ENCODE assay signal across 27 mouse cellular contexts in genomic region chr16:7164153-7164737, GRCm38 (mm10).
DNase-seq lines count a peak whose midpoint lies in the region; ATAC-seq and TF ChIP-seq lines count a peak whose summit lies in the region.
"Had no signal": no experiment of that assay in that cellular context is flagged by ENCODE, and none has a peak within 500 bp of the region (broad histone marks: within the 10 kb centered on the region; RNA-seq: fewer than 3 reads in every experiment).

No protein-coding gene starts in this region.

- no peak overlapping the region for H3K27ac ChIP-seq in forebrain, embryonic 11.5 days (ENCODE audit: low read depth, low read length)
- H3K27ac ChIP-seq in forebrain, postnatal 0 days (ENCODE audit: low read depth, low read length), result no peak overlapping the region
- H3K27ac ChIP-seq in midbrain, embryonic 12.5 days (replicated peaks), result peak overlapping the region; percentile 60
- H3K27ac ChIP-seq in midbrain, embryonic 10.5 days (replicated peaks), result no peak overlapping the region
- H3K27ac ChIP-seq in midbrain, embryonic 14.5 days (replicated peaks; ENCODE audit: low read depth, low read length), result peak overlapping the region; percentile 61
- no peak overlapping the region for H3K27ac ChIP-seq in intestine, embryonic 16.5 days (ENCODE audit: low read length)
- H3K27ac ChIP-seq: embryonic facial prominence, embryonic 15.5 days; heart, embryonic 10.5 days; liver, embryonic 12.5 days; neural tube, embryonic 12.5 days; stomach, embryonic 15.5 days had no signal

- no peak for TF ChIP-seq POLR2A in lung, adult 2 months (IDR thresholded peaks at IDR 0.05; ENCODE audit: borderline replicate concordance, extremely low read depth, low read depth, low read length)

- H3K4me1 ChIP-seq in forebrain, embryonic 11.5 days (replicated peaks; ENCODE audit: control insufficient read depth, insufficient read depth, low read length), result peaks cover 3% of the 10 kb centered on the region; the same call in 1 of the 2 replicates
- no peaks in the 10 kb centered on the region for H3K4me1 ChIP-seq in forebrain, postnatal 0 days (ENCODE audit: insufficient read depth)
- H3K4me1 ChIP-seq in midbrain, embryonic 12.5 days, result peaks cover 16% of the 10 kb centered on the region; the same call in 1 of the 2 replicates
- peaks cover 12% of the 10 kb centered on the region; the same call in 1 of the 2 replicates for H3K4me1 ChIP-seq in midbrain, embryonic 10.5 days
- peaks cover 15% of the 10 kb centered on the region for H3K4me1 ChIP-seq in midbrain, embryonic 14.5 days (ENCODE audit: control insufficient read depth, insufficient read depth, low read length)
- no peaks in the 10 kb centered on the region for H3K4me1 ChIP-seq in lung, adult 2 months (ENCODE audit: control insufficient read depth, insufficient read depth, low read length)
- no peaks in the 10 kb centered on the region for H3K4me1 ChIP-seq in intestine, embryonic 16.5 days (ENCODE audit: control insufficient read depth, insufficient read depth, low read length)
- H3K4me1 ChIP-seq: embryonic facial prominence, embryonic 15.5 days; liver, embryonic 12.5 days; neural tube, embryonic 12.5 days; stomach, embryonic 15.5 days had no signal

- H3K9me3 ChIP-seq in forebrain, embryonic 11.5 days (ENCODE audit: control insufficient read depth, low read length), result no peaks in the 10 kb centered on the region
- H3K9me3 ChIP-seq in forebrain, postnatal 0 days (ENCODE audit: low read length), result no peaks in the 10 kb centered on the region
- H3K9me3 ChIP-seq in midbrain, embryonic 12.5 days, result no peaks in the 10 kb centered on the region
- H3K9me3 ChIP-seq in midbrain, embryonic 10.5 days (replicated peaks), result no peaks in the 10 kb centered on the region
- no peaks in the 10 kb centered on the region for H3K9me3 ChIP-seq in midbrain, embryonic 14.5 days (ENCODE audit: control insufficient read depth, low read length)
- no peaks in the 10 kb centered on the region for H3K9me3 ChIP-seq in intestine, embryonic 16.5 days (ENCODE audit: control insufficient read depth, low read length)
- H3K9me3 ChIP-seq: embryonic facial prominence, embryonic 15.5 days; heart, embryonic 10.5 days; liver, embryonic 12.5 days; neural tube, embryonic 12.5 days; stomach, embryonic 15.5 days had no signal

- H3K27me3 ChIP-seq in forebrain, embryonic 11.5 days (ENCODE audit: control insufficient read depth, insufficient read depth, low read length), result no peaks in the 10 kb centered on the region
- no peaks in the 10 kb centered on the region for H3K27me3 ChIP-seq in forebrain, postnatal 0 days (ENCODE audit: insufficient read depth, low read length)
- H3K27me3 ChIP-seq in midbrain, embryonic 12.5 days, result no peaks in the 10 kb centered on the region
- H3K27me3 ChIP-seq in midbrain, embryonic 10.5 days (ENCODE audit: low read depth, poor library complexity, severe bottlenecking), result no peaks in the 10 kb centered on the region
- H3K27me3 ChIP-seq in midbrain, embryonic 14.5 days (ENCODE audit: control insufficient read depth, insufficient read depth, low read length), result no peaks in the 10 kb centered on the region
- H3K27me3 ChIP-seq in intestine, embryonic 16.5 days (replicated peaks; ENCODE audit: control insufficient read depth, insufficient read depth, low read length), result no peaks in the 10 kb centered on the region
- H3K27me3 ChIP-seq: embryonic facial prominence, embryonic 15.5 days; liver, embryonic 12.5 days; neural tube, embryonic 12.5 days; Patski; stomach, embryonic 15.5 days had no signal

- TF ChIP-seq CTCF in forebrain, postnatal 0 days (IDR thresholded peaks at IDR 0.05; ENCODE audit: low read depth), result no peak
- TF ChIP-seq CTCF in lung, adult 2 months (IDR thresholded peaks at IDR 0.05; ENCODE audit: insufficient read depth, low read length), result no peak

- peak; percentile 65 for ATAC-seq in forebrain, embryonic 11.5 days (replicated peaks; ENCODE audit: low FRiP score)
- no peak for ATAC-seq in forebrain, postnatal 0 days
- ATAC-seq in midbrain, embryonic 12.5 days (ENCODE audit: low FRiP score, low read depth), result peak; percentile 59; the same call in 1 of the 2 replicates
- ATAC-seq in midbrain, embryonic 14.5 days (ENCODE audit: low FRiP score, low TSS enrichment), result peak; percentile 70; the same call in 1 of the 2 replicates
- ATAC-seq in intestine, embryonic 16.5 days, result no peak
- ATAC-seq: activated CD4-positive, CD25-positive, alpha-beta regulatory T cell, adult 4 months; CD4-positive, CD25-positive, alpha-beta regulatory T cell, adult 4 months; inflammation-experienced regulatory T-cells, adult 6 months; liver, embryonic 12.5 days; Patski had no signal

- peak; percentile 68 for DNase-seq in forebrain, embryonic 11.5 days (ENCODE audit: low spot score)
- DNase-seq in forebrain, postnatal 0 days, result no peak
- DNase-seq in midbrain, embryonic 10.5 days (ENCODE audit: low spot score), result no peak
- peak; percentile 79 for DNase-seq in midbrain, embryonic 14.5 days
- DNase-seq in retina, postnatal 1 day, result peak; percentile 56
- no peak for DNase-seq in lung, adult 2 months
- DNase-seq: adrenal gland, postnatal 10 days; cerebellum, adult 18-20 months; cerebellum, postnatal 25 days; embryo, embryonic 11 days; kidney, adult 8-10 months; kidney, postnatal 36 days; lung, embryonic 14.5 days; lung, postnatal 4 days; thymus, adult 18-20 months; thymus, postnatal 4 days had no signal

- no peak overlapping the region for H3K9ac ChIP-seq in forebrain, embryonic 11.5 days (ENCODE audit: low read length)
- no peak overlapping the region for H3K9ac ChIP-seq in forebrain, postnatal 0 days
- H3K9ac ChIP-seq in midbrain, embryonic 12.5 days (replicated peaks), result no peak overlapping the region
- no peak overlapping the region for H3K9ac ChIP-seq in midbrain, embryonic 14.5 days (replicated peaks; ENCODE audit: low read length)
- no peak overlapping the region for H3K9ac ChIP-seq in intestine, embryonic 16.5 days (ENCODE audit: low read depth, low read length)
- H3K9ac ChIP-seq: embryonic facial prominence, embryonic 15.5 days; liver, embryonic 12.5 days; lung, embryonic 14.5 days; neural tube, embryonic 12.5 days; stomach, embryonic 15.5 days had no signal

- no peak overlapping the region for H3K4me2 ChIP-seq in forebrain, embryonic 11.5 days (ENCODE audit: low read depth, low read length, severe bottlenecking)
- H3K4me2 ChIP-seq in forebrain, postnatal 0 days (ENCODE audit: low read depth), result no peak overlapping the region
- no peak overlapping the region for H3K4me2 ChIP-seq in midbrain, embryonic 12.5 days (replicated peaks)
- H3K4me2 ChIP-seq in midbrain, embryonic 14.5 days (ENCODE audit: low read length), result no peak overlapping the region
- H3K4me2 ChIP-seq in intestine, embryonic 16.5 days (ENCODE audit: low read depth, low read length), result no peak overlapping the region
- H3K4me2 ChIP-seq: embryonic facial prominence, embryonic 15.5 days; liver, embryonic 12.5 days; lung, embryonic 14.5 days; neural tube, embryonic 12.5 days; stomach, embryonic 15.5 days had no signal

- no peaks in the 10 kb centered on the region for H3K36me3 ChIP-seq in forebrain, embryonic 11.5 days (ENCODE audit: control insufficient read depth, insufficient read depth, low read length)
- no peaks in the 10 kb centered on the region for H3K36me3 ChIP-seq in forebrain, postnatal 0 days (ENCODE audit: insufficient read depth)
- no peaks in the 10 kb centered on the region for H3K36me3 ChIP-seq in midbrain, embryonic 12.5 days
- no peaks in the 10 kb centered on the region for H3K36me3 ChIP-seq in midbrain, embryonic 10.5 days
- no peaks in the 10 kb centered on the region for H3K36me3 ChIP-seq in midbrain, embryonic 14.5 days (ENCODE audit: control insufficient read depth, insufficient read depth, low read length)
- H3K36me3 ChIP-seq in intestine, embryonic 16.5 days (ENCODE audit: control insufficient read depth, insufficient read depth, low read length), result no peaks in the 10 kb centered on the region
- H3K36me3 ChIP-seq: embryonic facial prominence, embryonic 15.5 days; heart, embryonic 10.5 days; liver, embryonic 12.5 days; neural tube, embryonic 12.5 days; stomach, embryonic 15.5 days had no signal

- 58% methylated on average over 8 of the region's 8 CpGs for WGBS in forebrain, embryonic 11.5 days
- 49% methylated on average over 8 of the region's 8 CpGs for WGBS in forebrain, postnatal 0 days
- WGBS in midbrain, embryonic 12.5 days, result 69% methylated on average over 8 of the region's 8 CpGs
- WGBS in midbrain, embryonic 10.5 days, result 88% methylated on average over 8 of the region's 8 CpGs
- WGBS in midbrain, embryonic 14.5 days, result 52% methylated on average over 8 of the region's 8 CpGs
- WGBS in lung, adult 2 months, result 84% methylated on average over 8 of the region's 8 CpGs
- WGBS in intestine, embryonic 16.5 days, result 81% methylated on average over 8 of the region's 8 CpGs

- no peak overlapping the region for H3K4me3 ChIP-seq in forebrain, embryonic 11.5 days (ENCODE audit: low read depth, low read length)
- no peak overlapping the region for H3K4me3 ChIP-seq in forebrain, postnatal 0 days (ENCODE audit: low read depth, low read length)
- H3K4me3 ChIP-seq in midbrain, embryonic 12.5 days, result no peak overlapping the region
- no peak overlapping the region for H3K4me3 ChIP-seq in midbrain, embryonic 10.5 days
- no peak overlapping the region for H3K4me3 ChIP-seq in midbrain, embryonic 14.5 days (replicated peaks; ENCODE audit: low read depth, low read length)
- H3K4me3 ChIP-seq in lung, adult 2 months (replicated peaks; ENCODE audit: extremely low read depth, low read depth, low read length), result no peak overlapping the region
- no peak overlapping the region for H3K4me3 ChIP-seq in intestine, embryonic 16.5 days (ENCODE audit: low read length)
- H3K4me3 ChIP-seq: embryonic facial prominence, embryonic 15.5 days; heart, embryonic 10.5 days; liver, embryonic 12.5 days; neural tube, embryonic 12.5 days; stomach, embryonic 15.5 days had no signal

Comparison
In these comparisons a context has a peak if more than half of its experiments do, and no peak if none do; other contexts are left out.
1. ATAC-seq: peak in forebrain, embryonic 11.5 days (single experiment), midbrain, embryonic 12.5 days (single experiment) and midbrain, embryonic 14.5 days (single experiment); none in forebrain, postnatal 0 days (single experiment) and intestine, embryonic 16.5 days (single experiment).
2. DNase-seq: peak in forebrain, embryonic 11.5 days (single experiment), midbrain, embryonic 14.5 days (single experiment) and retina, postnatal 1 day (single experiment); none in forebrain, postnatal 0 days (single experiment), midbrain, embryonic 10.5 days (single experiment) and lung, adult 2 months (single experiment).
3. H3K27ac ChIP-seq: peak in midbrain, embryonic 12.5 days (single experiment) and midbrain, embryonic 14.5 days (single experiment); none in forebrain, embryonic 11.5 days (single experiment), forebrain, postnatal 0 days (single experiment), midbrain, embryonic 10.5 days (single experiment) and intestine, embryonic 16.5 days (single experiment).